Mouse (Mus musculus): ENCODE results near the gene Asphd2.

GRCm38 (mm10) chr5:112346211-112346965 is 48.3 kb downstream of the Asphd2 start:
- TF ChIP-seq GATA1 (IDR thresholded peaks at IDR 0.05; ENCODE audit: low read length) (no peak), TAL1 (IDR thresholded peaks at IDR 0.05; ENCODE audit: low read length) (no peak)

Measured in erythroblast, embryonic 14.5 days (primary cell).